Mouse (Mus musculus) myocyte (in vitro differentiated cells): Measurements from ENCODE around the gene Msln.

Experiments used
- CEBPB ChIP-seq: IDR thresholded peaks from 2 replicates; pipeline ENCODE4 v1.6.1; 2011; ENCODE audit warnings: mild to moderate bottlenecking, moderate library complexity; ENCODE audit not compliant: poor library complexity, insufficient read depth, severe bottlenecking
- E2F4 ChIP-seq: IDR thresholded peaks from one replicate; pipeline ENCODE4 v1.6.1; 2011; ENCODE audit warnings: mild to moderate bottlenecking, control low read depth, moderate library complexity; ENCODE audit not compliant: insufficient read depth
- MAX ChIP-seq: IDR thresholded peaks from one replicate; pipeline ENCODE4 v1.6.1; 2011; ENCODE audit warnings: low read depth, mild to moderate bottlenecking, control low read depth
- POLR2A ChIP-seq: IDR thresholded peaks from one replicate; pipeline ENCODE4 v1.6.1; 2011; ENCODE audit warnings: low read depth, mild to moderate bottlenecking, control low read depth, moderate library complexity; ENCODE audit not compliant: insufficient read length
- POLR2AphosphoS2 ChIP-seq: IDR thresholded peaks from one replicate; pipeline ENCODE4 v1.6.1; 2011; ENCODE audit warnings: low read depth, control low read depth; ENCODE audit not compliant: insufficient read length
- REST ChIP-seq: IDR thresholded peaks from one replicate; pipeline ENCODE4 v1.6.1; 2011; ENCODE audit warnings: mild to moderate bottlenecking, control low read depth, moderate library complexity; ENCODE audit not compliant: insufficient read depth, insufficient read length
- TCF12 ChIP-seq: IDR thresholded peaks from one replicate; pipeline ENCODE4 v1.6.1; 2011; ENCODE audit warnings: mild to moderate bottlenecking, control low read depth; ENCODE audit not compliant: poor library complexity, insufficient read depth, severe bottlenecking

- TF ChIP-seq POLR2A (no peak), TCF12 (no peak), CEBPB (no peak), MAX (no peak), E2F4 (no peak), POLR2AphosphoS2 (peak; percentile 58), REST (no peak)
Observed at GRCm38 (mm10) chr17:25786781-25787504, 32.8 kb upstream of the Msln start.
